Mouse (Mus musculus) MEL (cell line): ENCODE measurements around the gene Psmd4. TPM values are rescaled to one million over a fixed set of nuclear protein-coding genes. Genes with fewer than 3 reads are reported as not detected.

ENCODE experiments used
- DNase-seq: peaks from one replicate; pipeline ENCODE4 v3.0.0; 2011; ENCODE audit warnings: low read depth, low spot score
- H3K27ac ChIP-seq: 2 replicates; pipeline ENCODE4 v1.5.1; 2012; ENCODE audit warnings: low read depth, mild to moderate bottlenecking, control low read depth, low read length, moderate library complexity; ENCODE audit not compliant: control insufficient read depth
- H3K27me3 ChIP-seq, 2 experiments: fragments of 150-350 bp in 1 of 2; sonication (generic) in 1 of 2; 2 replicates each; pipeline ENCODE4 v1.6.1; 2012; ENCODE audit warnings: low read length in 2 of 2, mild to moderate bottlenecking in 2 of 2, improper control_type of control experiment in 1 of 2, moderate library complexity in 1 of 2; ENCODE audit not compliant: insufficient read depth in 2 of 2, control insufficient read depth in 1 of 2
- H3K36me3 ChIP-seq, 2 experiments: 2 replicates each; pipeline ENCODE4 v1.6.1; 2012 to 2014; ENCODE audit warnings: low read length in 2 of 2, improper control_type of control experiment in 1 of 2, inconsistent platforms in 1 of 2, mild to moderate bottlenecking in 1 of 2; ENCODE audit not compliant: insufficient read depth in 2 of 2, control insufficient read depth in 1 of 2
- H3K4me1 ChIP-seq, 2 experiments: fragments of 150-350 bp in 1 of 2; sonication (generic) in 1 of 2; 2 replicates each; pipeline ENCODE4 v1.6.1; 2012; ENCODE audit warnings: low read length in 2 of 2, improper control_type of control experiment in 1 of 2, mild to moderate bottlenecking in 1 of 2; ENCODE audit not compliant: insufficient read depth in 2 of 2, control insufficient read depth in 1 of 2
- H3K4me3 ChIP-seq, 2 experiments: fragments of 150-350 bp in 1 of 2; sonication (generic) in 1 of 2; 2 replicates each; pipeline ENCODE4 v1.5.1; 2012; ENCODE audit warnings: low read depth in 2 of 2, low read length in 2 of 2, mild to moderate bottlenecking in 2 of 2, moderate library complexity in 2 of 2, control low read depth in 1 of 2, improper control_type of control experiment in 1 of 2; ENCODE audit not compliant: control insufficient read depth in 1 of 2, insufficient read depth in 1 of 2
- H3K79me2 ChIP-seq: 2 replicates; pipeline ENCODE4 v1.6.1; 2012; ENCODE audit warnings: mild to moderate bottlenecking, low read length, moderate library complexity; ENCODE audit not compliant: control insufficient read depth, poor library complexity, insufficient read depth
- H3K9ac ChIP-seq: 2 replicates; pipeline ENCODE4 v1.6.1; 2012; ENCODE audit warnings: low read depth, mild to moderate bottlenecking, control low read depth, low read length, moderate library complexity; ENCODE audit not compliant: control insufficient read depth, poor library complexity, severe bottlenecking
- H3K9me3 ChIP-seq: fragments of 150-350 bp; sonication (generic); replicated peaks from 2 replicates; pipeline ENCODE4 v1.6.1; 2012; ENCODE audit warnings: mild to moderate bottlenecking, low read length, improper control_type of control experiment, moderate library complexity; ENCODE audit not compliant: insufficient read depth
- BHLHE40 ChIP-seq: IDR thresholded peaks from 2 replicates; pipeline ENCODE4 v1.6.1; 2012; ENCODE audit warnings: low read depth, mild to moderate bottlenecking, inconsistent platforms, low read length, improper control_type of control experiment, borderline replicate concordance
- CHD2 ChIP-seq: IDR thresholded peaks from 2 replicates; pipeline ENCODE4 v1.6.1; 2011; ENCODE audit warnings: low read length, improper control_type of control experiment
- CTCF ChIP-seq, 3 experiments: IDR thresholded peaks in 2 of 3; conservative IDR thresholded peaks in 1 of 3; 2 replicates each; pipeline ENCODE4 v1.5.1; 2011 to 2012; ENCODE audit warnings: low read length in 3 of 3, low read depth in 2 of 3, mild to moderate bottlenecking in 2 of 3, improper control_type of control experiment in 1 of 3, inconsistent platforms in 1 of 3, mixed read lengths in 1 of 3, moderate library complexity in 1 of 3; ENCODE audit not compliant: control insufficient read depth in 1 of 3, insufficient read depth in 1 of 3, poor library complexity in 1 of 3, severe bottlenecking in 1 of 3
- E2F4 ChIP-seq: IDR thresholded peaks from 2 replicates; pipeline ENCODE4 v1.6.1; 2011; ENCODE audit warnings: low read depth, low read length, improper control_type of control experiment, borderline replicate concordance
- ETS1 ChIP-seq: IDR thresholded peaks from 2 replicates; pipeline ENCODE4 v1.6.1; 2012; ENCODE audit warnings: low read depth, mild to moderate bottlenecking, inconsistent platforms, low read length, improper control_type of control experiment, moderate library complexity
- GABPA ChIP-seq: IDR thresholded peaks from 2 replicates; pipeline ENCODE4 v1.6.1; 2012; ENCODE audit warnings: low read depth, mild to moderate bottlenecking, inconsistent platforms, low read length, improper control_type of control experiment, moderate library complexity
- GATA1 ChIP-seq: IDR thresholded peaks from 2 replicates; pipeline ENCODE4 v1.6.1; 2011; ENCODE audit warnings: low read depth, low read length, improper control_type of control experiment
- JUND ChIP-seq: IDR thresholded peaks from 2 replicates; pipeline ENCODE4 v1.6.1; 2011; ENCODE audit warnings: low read depth, mild to moderate bottlenecking, improper control_type of control experiment, low read length
- KAT2A ChIP-seq: conservative IDR thresholded peaks from 2 replicates; pipeline ENCODE4 v1.6.1; 2012; ENCODE audit warnings: low read depth, low read length, improper control_type of control experiment, inconsistent platforms
- MAFK ChIP-seq: IDR thresholded peaks from 2 replicates; pipeline ENCODE4 v1.6.1; 2011; ENCODE audit warnings: low read depth, mild to moderate bottlenecking, low read length, improper control_type of control experiment, borderline replicate concordance
- MAX ChIP-seq: IDR thresholded peaks from 2 replicates; pipeline ENCODE4 v1.6.1; 2011; ENCODE audit warnings: low read length, improper control_type of control experiment
- MXI1 ChIP-seq: IDR thresholded peaks from 2 replicates; pipeline ENCODE4 v1.6.1; 2011; ENCODE audit warnings: mild to moderate bottlenecking, low read depth, low read length, improper control_type of control experiment
- MYB ChIP-seq: IDR thresholded peaks from 2 replicates; pipeline ENCODE4 v1.6.1; 2011; ENCODE audit warnings: mild to moderate bottlenecking, low read depth, low read length, improper control_type of control experiment
- MYC ChIP-seq: IDR thresholded peaks from 2 replicates; pipeline ENCODE4 v1.6.1; 2011; ENCODE audit warnings: low read depth, mild to moderate bottlenecking, low read length, improper control_type of control experiment, moderate library complexity
- NELFE ChIP-seq: IDR thresholded peaks from 2 replicates; pipeline ENCODE4 v1.6.1; 2011; ENCODE audit warnings: low read depth, low read length, improper control_type of control experiment
- NRF1 ChIP-seq: IDR thresholded peaks from 2 replicates; pipeline ENCODE4 v1.6.1; 2014; ENCODE audit warnings: low read depth, mild to moderate bottlenecking, inconsistent platforms, low read length, improper control_type of control experiment, moderate library complexity; ENCODE audit not compliant: poor library complexity, insufficient read depth, severe bottlenecking
- POLR2AphosphoS2 ChIP-seq: IDR thresholded peaks from 2 replicates; pipeline ENCODE4 v1.6.1; 2011; ENCODE audit warnings: low read length, improper control_type of control experiment
- POLR2AphosphoS5 ChIP-seq: IDR thresholded peaks from 2 replicates; pipeline ENCODE4 v1.6.1; 2012; ENCODE audit warnings: low read depth, borderline replicate concordance, mild to moderate bottlenecking, inconsistent platforms, low read length, moderate library complexity, mixed read lengths
- RAD21 ChIP-seq: IDR thresholded peaks from 2 replicates; pipeline ENCODE4 v1.6.1; 2011; ENCODE audit warnings: mild to moderate bottlenecking, low read depth, low read length, improper control_type of control experiment
- RCOR1 ChIP-seq: IDR thresholded peaks from 2 replicates; pipeline ENCODE4 v1.6.1; 2012; ENCODE audit warnings: low read depth, mild to moderate bottlenecking, inconsistent platforms, low read length, improper control_type of control experiment
- TBP ChIP-seq: IDR thresholded peaks from 2 replicates; pipeline ENCODE4 v1.8.0; 2011; ENCODE audit warnings: low read depth, low read length, improper control_type of control experiment
- TCF12 ChIP-seq: IDR thresholded peaks from 2 replicates; pipeline ENCODE4 v1.6.1; 2014; ENCODE audit warnings: low read depth, mild to moderate bottlenecking, inconsistent platforms, low read length, improper control_type of control experiment, moderate library complexity
- UBTF ChIP-seq: IDR thresholded peaks from 2 replicates; pipeline ENCODE4 v1.6.1; 2012; ENCODE audit warnings: low read depth, mild to moderate bottlenecking, inconsistent platforms, low read length, improper control_type of control experiment, moderate library complexity, borderline replicate concordance; ENCODE audit not compliant: insufficient read depth
- USF1 ChIP-seq: IDR thresholded peaks from 2 replicates; pipeline ENCODE4 v1.6.1; 2014; ENCODE audit warnings: low read depth, mild to moderate bottlenecking, inconsistent platforms, low read length, improper control_type of control experiment, moderate library complexity
- USF2 ChIP-seq, 2 experiments: IDR thresholded peaks; 2 replicates each; pipeline ENCODE4 v1.6.1; 2011 to 2012; ENCODE audit warnings: improper control_type of control experiment in 2 of 2, low read length in 2 of 2, borderline replicate concordance in 1 of 2, inconsistent platforms in 1 of 2, low read depth in 1 of 2, mild to moderate bottlenecking in 1 of 2; ENCODE audit not compliant: insufficient read depth in 1 of 2
- ZC3H11A ChIP-seq: IDR thresholded peaks from 2 replicates; pipeline ENCODE4 v1.6.1; 2012; ENCODE audit warnings: low read depth, mild to moderate bottlenecking, inconsistent platforms, low read length, improper control_type of control experiment
- ZKSCAN1 ChIP-seq: IDR thresholded peaks from 2 replicates; pipeline ENCODE4 v1.6.1; 2012; ENCODE audit warnings: low read depth, mild to moderate bottlenecking, inconsistent platforms, low read length, improper control_type of control experiment, moderate library complexity
- ZNF384 ChIP-seq: IDR thresholded peaks from 2 replicates; pipeline ENCODE4 v1.6.1; 2012; ENCODE audit warnings: low read depth, mild to moderate bottlenecking, inconsistent platforms, low read length, improper control_type of control experiment
- polyA plus RNA-seq, 2 experiments: library from polyadenylated mRNA; stranded (reverse) in 1 of 2; unstranded in 1 of 2; fragments of >175 nt in 1 of 2; fragments of >200 nt in 1 of 2; gene quantifications; 2 replicates each; pipeline versions ENCODE4 v1.2.1 to v1.2.4; 2012; ENCODE audit warnings: low replicate concordance in 2 of 2, low read depth in 1 of 2; ENCODE audit not compliant: insufficient read length in 2 of 2, insufficient read depth in 1 of 2, missing spikeins in 1 of 2
- total RNA-seq: library from RNA; depleted of rRNA; stranded (reverse); fragments of 300-350 nt; gene quantifications from 2 replicates; pipeline ENCODE4 v1.2.3, GENCODE M21; 2012

Gene Psmd4
- total and polyA plus RNA-seq, 3 experiments, result 631 to 816 TPM; not detected in 1

- Histone ChIP-seq H3K4me1 (peaks cover 20 to 25% of the 10 kb centered on the region in 2 experiments), H3K4me3 (no peak overlapping the region), H3K9ac (no peak overlapping the region), H3K36me3 (peaks cover 2 to 30% of the 10 kb centered on the region in 2 experiments), H3K27ac (no peak overlapping the region), H3K79me2 (no peaks in the 10 kb centered on the region), H3K27me3 (no peaks in the 10 kb centered on the region), H3K9me3 (no peaks in the 10 kb centered on the region)
- TF ChIP-seq RAD21 (no peak), NELFE (no peak), CTCF (IDR thresholded peaks at IDR 0.05 in 2 of 3, conservative IDR thresholded peaks at IDR 0.05 in 1 of 3; ENCODE audit: control insufficient read depth in 1 of 3, insufficient read depth in 1 of 3, low read depth in 2 of 3, low read length in 3 of 3, poor library complexity in 1 of 3, severe bottlenecking in 1 of 3) (no peak), MXI1 (no peak), POLR2AphosphoS5 (no peak), GATA1 (no peak), ETS1 (no peak), ZNF384 (no peak), E2F4 (no peak), UBTF (no peak), TCF12 (no peak), TBP (no peak), USF2 (IDR thresholded peaks at IDR 0.05; ENCODE audit: borderline replicate concordance in 1 of 2, insufficient read depth in 1 of 2, low read depth in 1 of 2, low read length in 2 of 2) (no peak), BHLHE40 (no peak), MYC (no peak), NRF1 (no peak)
- no peak for DNase-seq
Observed at GRCm38 (mm10) chr3:94989159-94989761, 53.2 kb downstream of the Psmd4 start.

GRCm38 (mm10) chr3:94987578-94987977, 54.8 kb downstream of the Psmd4 start:
- H3K79me2 ChIP-seq, result no peaks in the 10 kb centered on the region
- peaks cover 20 to 25% of the 10 kb centered on the region in 2 experiments for H3K4me1 ChIP-seq
- H3K36me3 ChIP-seq, result peaks cover 2 to 30% of the 10 kb centered on the region in 2 experiments; a peak in 3 of 4 replicates
- H3K27ac ChIP-seq, result peak overlapping the region; percentile 24
- no peak overlapping the region for H3K9ac ChIP-seq
- DNase-seq, result peak; percentile 94
- no peaks in the 10 kb centered on the region for H3K9me3 ChIP-seq
- no peaks in the 10 kb centered on the region for H3K27me3 ChIP-seq
- no peak overlapping the region for H3K4me3 ChIP-seq
- TF ChIP-seq RCOR1 (peak; percentile 90), RAD21 (no peak), NRF1 (no peak), UBTF (no peak), TCF12 (peak; percentile 73), USF2 (IDR thresholded peaks at IDR 0.05; ENCODE audit: borderline replicate concordance in 1 of 2, insufficient read depth in 1 of 2, low read depth in 1 of 2, low read length in 2 of 2) (no peak), ZC3H11A (no peak), ZKSCAN1 (no peak), MXI1 (peak; percentile 77), ZNF384 (no peak), MYC (peak; percentile 51; the same call in 1 of the 2 replicates), CHD2 (no peak), USF1 (0 out of 2 replicates have a peak, but pooled peaks have one; percentile 17), BHLHE40 (peak; percentile 59; the same call in 1 of the 2 replicates), MAFK (peak; percentile 68), MYB (no peak), POLR2AphosphoS2 (no peak), TBP (peak; percentile 89), GABPA (no peak), JUND (peak; percentile 66; the same call in 1 of the 2 replicates), MAX (peak; percentile 78), ETS1 (peak; percentile 96), KAT2A (peak; percentile 27; the same call in 1 of the 2 replicates)
